Mouse (Mus musculus): ENCODE results near the gene Spg21. TPM values are rescaled to one million over a fixed set of nuclear protein-coding genes. Genes with fewer than 3 reads are reported as not detected.

The Spg21 gene
- total and polyA plus RNA-seq, 3 experiments = 40.4 to 136 (median 43.4) TPM

- no peaks in the 10 kb centered on the region for H3K27me3 ChIP-seq (replicated peaks)
- no peak overlapping the region for H3K9ac ChIP-seq (ENCODE audit: insufficient read depth, low read depth)
- H3K4me3 ChIP-seq (replicated peaks in 1 of 3; ENCODE audit: low read depth in 2 of 3, low read length in 2 of 3, poor library complexity in 1 of 3) = no peak overlapping the region
- TF ChIP-seq UBTF (IDR thresholded peaks at IDR 0.05; ENCODE audit: low read depth, low read length) (no peak), MYC (IDR thresholded peaks at IDR 0.05; ENCODE audit: low read depth, low read length) (peak; percentile 95), ETS1 (conservative IDR thresholded peaks at IDR 0.05; ENCODE audit: low read depth, low read length) (no peak), ZMIZ1 (IDR thresholded peaks at IDR 0.05; ENCODE audit: low read depth, low read length) (no peak), CHD1 (IDR thresholded peaks at IDR 0.05; ENCODE audit: low read depth, low read length) (no peak), USF2 (conservative IDR thresholded peaks at IDR 0.05; ENCODE audit: low read depth, low read length) (peak; percentile 74), MEF2A (IDR thresholded peaks at IDR 0.05; ENCODE audit: borderline replicate concordance, low read depth, low read length) (no peak; the same call in 1 of the 2 replicates), RAD21 (IDR thresholded peaks at IDR 0.05; ENCODE audit: low read depth, low read length) (peak; percentile 96), CHD2 (IDR thresholded peaks at IDR 0.05; ENCODE audit: low read length) (no peak), ZKSCAN1 (IDR thresholded peaks at IDR 0.05; ENCODE audit: borderline replicate concordance, low read depth, low read length) (no peak), ZNF384 (IDR thresholded peaks at IDR 0.05; ENCODE audit: low read depth, low read length) (no peak), IRF4 (IDR thresholded peaks at IDR 0.05; ENCODE audit: low read depth, low read length) (no peak; the same call in 1 of the 2 replicates), SIN3A (IDR thresholded peaks at IDR 0.05; ENCODE audit: low read length) (peak; percentile 71), MAFK (IDR thresholded peaks at IDR 0.05; ENCODE audit: insufficient replicate concordance, low read length) (no peak), TCF12 (IDR thresholded peaks at IDR 0.05; ENCODE audit: low read depth, low read length) (no peak; the same call in 1 of the 2 replicates), ELF1 (IDR thresholded peaks at IDR 0.05; ENCODE audit: low read depth, low read length) (no peak), ZC3H11A (IDR thresholded peaks at IDR 0.05; ENCODE audit: low read depth, low read length) (peak; percentile 96), E2F4 (IDR thresholded peaks at IDR 0.05; ENCODE audit: insufficient replicate concordance, low read depth, low read length) (no peak), USF1 (IDR thresholded peaks at IDR 0.05; ENCODE audit: low read depth, low read length) (peak; percentile 80), MAZ (IDR thresholded peaks at IDR 0.05; ENCODE audit: low read depth, low read length) (no peak), POLR2A (IDR thresholded peaks at IDR 0.05; ENCODE audit: low read depth, low read length) (no peak), RCOR1 (conservative IDR thresholded peaks at IDR 0.05; ENCODE audit: low read depth, low read length) (no peak), MXI1 (IDR thresholded peaks at IDR 0.05; ENCODE audit: low read depth, low read length) (peak; percentile 100), CTCF (conservative IDR thresholded peaks at IDR 0.05 in 1 of 2, IDR thresholded peaks at IDR 0.05 in 1 of 2; ENCODE audit: low read depth in 2 of 2, low read length in 2 of 2) (peak; percentile 48 to 99), JUN (IDR thresholded peaks at IDR 0.05; ENCODE audit: insufficient read depth, low read depth, low read length) (no peak), EP300 (IDR thresholded peaks at IDR 0.05; ENCODE audit: low read length) (no peak), KAT2A (IDR thresholded peaks at IDR 0.05; ENCODE audit: insufficient replicate concordance, low read length) (no peak), NRF1 (IDR thresholded peaks at IDR 0.05; ENCODE audit: low read depth, low read length) (no peak; the same call in 1 of the 2 replicates), POLR2AphosphoS2 (IDR thresholded peaks at IDR 0.05; ENCODE audit: low read depth, low read length) (no peak), BHLHE40 (IDR thresholded peaks at IDR 0.05; ENCODE audit: low read depth, low read length) (peak; percentile 95), NELFE (IDR thresholded peaks at IDR 0.05; ENCODE audit: low read depth, low read length) (peak; percentile 37; the same call in 1 of the 2 replicates), GABPA (IDR thresholded peaks at IDR 0.05; ENCODE audit: insufficient replicate concordance, low read depth, low read length) (no peak), TBP (conservative IDR thresholded peaks at IDR 0.05; ENCODE audit: low read depth, low read length) (no peak), JUND (conservative IDR thresholded peaks at IDR 0.05; ENCODE audit: low read depth, low read length) (no peak), SMC3 (IDR thresholded peaks at IDR 0.05; ENCODE audit: low read depth, low read length) (peak; percentile 100), PAX5 (IDR thresholded peaks at IDR 0.05; ENCODE audit: low read length) (no peak), HCFC1 (IDR thresholded peaks at IDR 0.05; ENCODE audit: low read depth, low read length) (no peak), MAX (IDR thresholded peaks at IDR 0.05; ENCODE audit: low read length) (peak; percentile 98)
- H3K4me1 ChIP-seq (ENCODE audit: control insufficient read depth in 1 of 2, insufficient read depth in 2 of 2) = peaks cover 0 to 10% of the 10 kb centered on the region in 2 experiments; a peak in 2 of 4 replicates
- H3K27ac ChIP-seq (ENCODE audit: insufficient read depth, low read depth) = no peak overlapping the region
- dilution Hi-C loops (cut with MboI; ENCODE audit: extremely low pct_ligation_motif_present, extremely low pct_unique_long_range_greater_than_20kb, low sequenced_read_pairs) (no loop called here), in situ Hi-C loops (cut with MboI; ENCODE audit: low pct_ligation_motif_present, low pct_unique_long_range_greater_than_20kb, low sequenced_read_pairs) (loop anchor here (10.0 kb wide), 1 partner anchor 131 kb away; no protein-coding TSS in a partner anchor)
- no peaks in the 10 kb centered on the region for H3K36me3 ChIP-seq (replicated peaks in 1 of 2; ENCODE audit: control insufficient read depth in 1 of 2, insufficient read depth in 1 of 2, low read length in 1 of 2)
- H3K4me2 ChIP-seq (ENCODE audit: insufficient read depth, low read depth, poor library complexity, severe bottlenecking) = peak overlapping the region; percentile 25; the same call in 1 of the 2 replicates
- H3K9me3 ChIP-seq (replicated peaks; ENCODE audit: low read length) = no peaks in the 10 kb centered on the region
- DNase-seq (ENCODE audit: extremely low read depth) = peak; percentile 76
- H3K79me2 ChIP-seq (replicated peaks; ENCODE audit: control insufficient read depth, extremely low read depth, insufficient read depth, poor library complexity, severe bottlenecking) = no peaks in the 10 kb centered on the region
These were observed 63.0 kb downstream of the Spg21 start for GRCm38 (mm10) chr9:65523611-65524364.
